Mouse (Mus musculus): Measurements from ENCODE around the gene Cdh8.

Cdh8 gene

GRCm38 (mm10) chr8:99415966-99416781, at the start of gene Cdh8:
Cdh8 (minus strand) TSS chr8:99416471.
- DNase-seq (ENCODE audit: extremely low spot score, low read depth, low spot score), result no peak

DNA sequence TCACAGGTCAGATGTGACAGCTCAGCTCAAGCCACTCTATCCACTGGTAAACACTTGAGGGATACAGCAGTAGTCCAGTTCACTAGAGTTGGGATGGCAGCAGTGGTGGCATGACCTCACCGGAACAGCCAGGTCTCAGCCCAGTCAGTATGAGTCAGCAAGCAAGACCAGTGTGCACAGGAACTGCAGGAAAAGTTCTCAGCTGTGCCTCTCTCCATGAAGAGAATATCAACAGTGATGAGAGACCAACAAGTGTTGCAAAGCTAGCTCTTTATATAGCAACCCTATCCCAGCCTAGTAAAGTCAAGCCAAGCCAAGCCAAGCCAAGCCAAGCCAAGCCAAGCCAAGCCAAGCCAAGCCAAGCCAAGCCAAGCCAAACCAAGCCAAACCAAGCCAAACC, 30.2 kb upstream of the Cdh8 start:
- no peak for DNase-seq (ENCODE audit: extremely low spot score, low read depth, low spot score)

DNA sequence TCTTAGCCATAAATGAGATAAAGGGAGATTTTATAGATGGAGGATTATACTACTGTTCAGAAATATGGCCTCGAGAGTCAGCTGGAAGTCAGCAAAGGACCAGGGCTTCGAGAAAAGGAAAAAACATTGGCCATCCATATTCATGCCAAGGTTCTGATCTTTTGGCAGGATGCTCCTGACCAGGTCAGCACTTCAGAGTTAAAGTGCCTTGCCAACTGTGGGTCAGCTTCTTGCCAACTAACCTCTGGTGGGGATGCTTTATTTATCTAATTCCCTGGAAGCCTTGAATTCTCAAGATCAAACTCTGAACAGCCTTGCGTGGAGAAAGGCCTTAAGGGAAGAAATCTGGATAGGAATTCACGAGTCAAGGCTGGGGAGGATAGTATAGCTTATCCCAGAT, 9.6 kb upstream of the Cdh8 start:
- DNase-seq (ENCODE audit: extremely low spot score, low read depth, low spot score), result no peak

DNA sequence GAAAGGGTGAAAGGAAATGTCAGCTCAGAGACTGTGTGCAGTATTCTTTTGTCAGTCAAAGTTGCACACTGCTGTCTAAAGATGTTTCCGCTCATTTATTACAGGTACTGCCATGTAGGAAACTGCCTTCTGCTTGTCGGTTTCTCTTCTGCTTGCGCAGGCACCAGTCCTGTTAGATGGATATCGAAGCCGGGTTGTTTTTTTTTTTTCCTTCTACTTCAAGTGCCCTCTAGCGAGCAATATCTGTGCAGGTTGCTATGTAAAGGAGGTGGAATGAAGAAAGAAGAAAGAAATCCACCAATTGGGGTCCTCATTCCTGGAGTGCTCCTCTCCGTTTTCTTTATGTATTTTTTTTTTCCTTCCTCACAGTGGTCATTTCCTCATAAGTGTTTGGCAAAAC, 5.2 kb upstream of the Cdh8 start:
- no peak for DNase-seq (ENCODE audit: extremely low spot score, low read depth, low spot score)

- DNase-seq (ENCODE audit: extremely low spot score, low read depth, low spot score), result no peak
These were observed 3.5 kb upstream of the Cdh8 start for GRCm38 (mm10) chr8:99419726-99420125.

DNA sequence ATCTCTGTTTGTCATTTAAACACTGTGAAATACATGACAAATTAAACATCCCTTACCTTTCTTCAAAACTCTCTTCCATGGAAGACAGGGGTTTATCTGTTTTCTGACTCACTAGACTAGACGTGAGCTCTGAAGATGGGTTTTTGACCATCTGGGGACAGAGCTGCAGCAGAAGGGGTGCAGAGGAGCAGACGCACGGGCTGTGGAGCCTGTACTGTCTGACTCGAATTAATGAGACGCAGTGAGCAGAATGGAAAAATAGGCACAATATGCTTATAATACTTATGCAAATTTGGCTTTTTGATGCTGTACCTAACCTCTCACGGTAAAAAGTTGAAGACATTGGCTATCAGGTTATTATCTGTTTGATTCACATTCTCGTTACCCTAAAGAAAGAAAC, 1.2 kb upstream of the Cdh8 start:
- no peak for DNase-seq (ENCODE audit: extremely low spot score, low read depth, low spot score)

GRCm38 (mm10) chr8:99415076-99415965, 950 bp downstream of the Cdh8 start:
- DNase-seq (ENCODE audit: extremely low spot score, low read depth, low spot score), result no peak

- DNase-seq (ENCODE audit: extremely low spot score, low read depth, low spot score), result no peak
These were observed 1.8 kb downstream of the Cdh8 start for GRCm38 (mm10) chr8:99414483-99414921.

- no peak for DNase-seq (ENCODE audit: extremely low spot score, low read depth, low spot score)
These were observed 2.3 kb downstream of the Cdh8 start for GRCm38 (mm10) chr8:99413877-99414482.

DNA sequence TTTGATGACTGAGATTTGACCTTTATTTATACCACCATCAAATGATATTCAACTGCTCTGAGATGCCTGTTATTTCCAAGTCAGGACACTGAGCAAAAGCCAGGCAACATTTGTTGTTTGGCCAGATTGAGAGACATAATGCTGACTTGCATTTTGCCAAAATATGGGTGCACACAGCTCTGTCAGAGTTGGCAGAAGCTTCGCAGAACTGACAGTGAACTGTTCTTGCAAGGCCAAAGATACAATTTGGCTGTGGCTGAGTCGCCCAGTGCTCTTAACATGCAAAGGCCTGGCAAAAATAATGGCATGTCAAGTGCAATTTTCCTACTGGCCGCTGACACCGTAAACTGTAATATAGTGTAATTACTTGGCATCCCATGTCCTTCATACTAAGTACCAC, 22.4 kb downstream of the Cdh8 start:
- no peak for DNase-seq (ENCODE audit: extremely low spot score, low read depth, low spot score)

DNA sequence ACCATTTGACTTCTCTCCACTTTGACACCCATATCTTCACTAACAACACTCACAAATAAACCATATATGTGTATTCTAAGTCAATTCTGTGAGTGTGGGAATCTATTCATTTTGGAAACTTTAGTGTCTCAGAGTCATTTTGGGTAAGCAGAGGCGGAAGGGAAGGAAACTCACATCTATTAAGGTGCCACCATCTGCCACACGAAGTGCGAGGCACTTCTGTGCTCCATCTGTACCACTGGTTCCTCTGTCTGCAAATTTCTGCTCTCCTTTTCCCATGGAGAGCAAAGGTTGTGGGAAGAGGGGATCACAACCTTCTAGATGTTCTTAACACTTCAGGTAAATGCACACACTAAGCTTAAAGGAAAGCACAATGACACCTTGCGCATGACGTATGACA, 46.2 kb downstream of the Cdh8 start:
- DNase-seq (ENCODE audit: extremely low spot score, low read depth, low spot score), result no peak

- no peak for DNase-seq (ENCODE audit: extremely low spot score, low read depth, low spot score)
These were observed 47.1 kb downstream of the Cdh8 start for GRCm38 (mm10) chr8:99369166-99369565.

GRCm38 (mm10) chr8:99368449-99368848, 47.8 kb downstream of the Cdh8 start:
- DNase-seq (ENCODE audit: extremely low spot score, low read depth, low spot score), result no peak

DNA sequence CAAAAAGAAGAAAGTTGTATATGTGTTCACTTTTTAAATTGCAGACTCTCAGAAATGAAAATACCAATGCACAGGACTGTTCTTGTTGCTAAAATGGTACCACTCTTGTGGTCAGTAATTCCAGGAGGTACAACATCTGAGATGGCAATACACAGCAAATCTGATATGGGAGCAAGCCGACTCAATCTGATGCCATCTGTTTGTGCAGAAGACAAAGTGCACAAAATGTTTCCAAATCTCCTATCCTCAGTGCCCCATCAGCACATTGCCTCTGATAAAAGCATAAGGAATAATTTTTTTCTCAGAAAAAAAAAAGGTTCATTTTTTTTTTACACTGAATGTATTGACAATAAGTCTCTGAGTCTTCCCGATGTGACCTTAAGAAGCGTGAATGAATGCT, 62.3 kb downstream of the Cdh8 start:
- DNase-seq (ENCODE audit: extremely low spot score, low read depth, low spot score), result no peak

GRCm38 (mm10) chr8:99353221-99353620, 63.0 kb downstream of the Cdh8 start:
- DNase-seq (ENCODE audit: extremely low spot score, low read depth, low spot score), result no peak

- DNase-seq (ENCODE audit: extremely low spot score, low read depth, low spot score), result no peak
These were observed 66.8 kb downstream of the Cdh8 start for GRCm38 (mm10) chr8:99349456-99349855.

- DNase-seq (ENCODE audit: extremely low spot score, low read depth, low spot score), result no peak
These were observed 67.7 kb downstream of the Cdh8 start for GRCm38 (mm10) chr8:99348618-99349017.

DNA sequence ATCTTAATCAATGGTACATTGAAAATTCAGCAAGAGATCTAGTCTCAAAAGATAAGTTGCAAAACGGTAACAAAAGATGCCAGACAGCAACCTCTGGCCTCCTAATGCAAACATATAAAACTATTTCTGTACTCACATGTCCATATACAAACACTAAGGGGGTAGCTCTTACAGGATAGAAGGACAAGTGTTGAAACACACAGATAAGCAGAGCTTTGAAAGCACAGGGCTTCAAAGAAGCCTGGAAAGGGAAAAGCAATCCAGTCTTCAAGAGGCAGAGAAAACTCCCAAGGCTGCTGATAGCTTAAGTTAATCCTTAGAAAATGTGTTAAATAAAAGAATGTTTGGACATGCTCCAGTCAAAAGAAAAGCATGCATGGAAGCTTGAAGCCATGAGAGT, 77.0 kb downstream of the Cdh8 start:
- no peak for DNase-seq (ENCODE audit: extremely low spot score, low read depth, low spot score)

DNA sequence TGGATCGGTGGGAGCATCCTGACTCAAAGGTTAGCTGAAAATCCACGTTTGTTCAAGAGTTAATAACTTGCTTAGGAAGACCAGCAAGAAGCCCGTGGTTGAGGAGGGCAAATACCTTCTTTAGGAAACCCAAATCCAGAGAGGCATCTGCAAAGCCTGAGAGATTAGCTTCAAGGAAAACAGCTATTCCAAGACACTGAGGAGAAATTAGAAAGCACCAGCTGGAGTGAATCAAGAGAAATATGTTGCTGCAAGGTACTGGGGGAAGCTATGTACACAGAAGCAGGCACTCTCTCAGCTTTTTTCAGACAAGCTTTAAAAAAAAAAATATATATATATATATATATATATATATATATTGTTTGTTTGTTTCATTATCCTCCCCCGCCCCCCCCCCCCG, 88.7 kb downstream of the Cdh8 start:
- DNase-seq (ENCODE audit: extremely low spot score, low read depth, low spot score), result no peak

- no peak for DNase-seq (ENCODE audit: extremely low spot score, low read depth, low spot score)
These were observed 101.7 kb downstream of the Cdh8 start for GRCm38 (mm10) chr8:99314561-99314960.

- no peak for DNase-seq (ENCODE audit: extremely low spot score, low read depth, low spot score)
These were observed 112.1 kb downstream of the Cdh8 start for GRCm38 (mm10) chr8:99304184-99304583.

- DNase-seq (ENCODE audit: extremely low spot score, low read depth, low spot score), result no peak
These were observed 126.1 kb downstream of the Cdh8 start for GRCm38 (mm10) chr8:99290201-99290600.
